Mouse (Mus musculus) kidney, adult 2 months (tissue): Measurements from ENCODE around the gene Adora2a.

Experiments used
- CTCF ChIP-seq: fragments of 200-500 bp; conservative IDR thresholded peaks from 2 replicates; pipeline ENCODE4 v1.5.1; 2011; ENCODE audit warnings: low read depth, mild to moderate bottlenecking, control low read depth, low read length, moderate library complexity, mixed read lengths; ENCODE audit not compliant: insufficient read depth, insufficient read length
- POLR2A ChIP-seq: fragments of 200-500 bp; IDR thresholded peaks from one replicate; pipeline ENCODE4 v1.6.1; 2011; ENCODE audit warnings: low read depth, low read length, control low read depth

GRCm38 (mm10) chr10:75332268-75332667, 15.6 kb downstream of the Adora2a start:
- no peak for TF ChIP-seq POLR2A
- TF ChIP-seq CTCF: no peak
